Mouse (Mus musculus): ENCODE measurements around the gene Klhl42. TPM values are rescaled to one million over a fixed set of nuclear protein-coding genes. Genes with fewer than 3 reads are reported as not detected.

The Klhl42 gene
- polyA plus RNA-seq, 1 experiment: 2.2 TPM

GRCm38 (mm10) chr6:147075808-147076387 is 15.3 kb upstream of the Klhl42 start:
- Histone ChIP-seq H3K79me2 (ENCODE audit: control insufficient read depth, insufficient read depth) (no peaks in the 10 kb centered on the region), H3K27me3 (ENCODE audit: control insufficient read depth, insufficient read depth, insufficient read length) (no peaks in the 10 kb centered on the region), H3K4me3 (no peak overlapping the region), H3ac (ENCODE audit: control insufficient read depth, insufficient read length) (no peak overlapping the region), H3K4me2 (ENCODE audit: low read depth) (no peak overlapping the region), H3K36me3 (ENCODE audit: control insufficient read depth, insufficient read depth) (peaks cover 4% of the 10 kb centered on the region)
- TF ChIP-seq POLR2AphosphoS2 (IDR thresholded peaks at IDR 0.05; ENCODE audit: insufficient read length, low read depth) (no peak), MYOG (IDR thresholded peaks at IDR 0.05; ENCODE audit: control insufficient read depth in 1 of 3, insufficient read depth in 1 of 3, insufficient read length in 2 of 3, low read depth in 2 of 3) (no peak), USF1 (IDR thresholded peaks at IDR 0.05; ENCODE audit: low read depth) (no peak), CEBPB (IDR thresholded peaks at IDR 0.05; ENCODE audit: insufficient read depth, poor library complexity, severe bottlenecking) (no peak), SRF (IDR thresholded peaks at IDR 0.05; ENCODE audit: control insufficient read depth, insufficient read length, low read depth) (no peak), MYOD1 (IDR thresholded peaks at IDR 0.05; ENCODE audit: control insufficient read depth in 1 of 3, insufficient read length in 2 of 3, low read depth in 2 of 3) (no peak), POLR2A (IDR thresholded peaks at IDR 0.05; ENCODE audit: insufficient read length, low read depth) (no peak), TCF3 (IDR thresholded peaks at IDR 0.05; ENCODE audit: insufficient read length, low read depth) (no peak), REST (IDR thresholded peaks at IDR 0.05; ENCODE audit: insufficient read depth, insufficient read length) (no peak), E2F4 (IDR thresholded peaks at IDR 0.05; ENCODE audit: insufficient read depth) (no peak), MAX (IDR thresholded peaks at IDR 0.05; ENCODE audit: low read depth) (no peak), TCF12 (IDR thresholded peaks at IDR 0.05; ENCODE audit: insufficient read depth, poor library complexity, severe bottlenecking) (no peak)

DNA sequence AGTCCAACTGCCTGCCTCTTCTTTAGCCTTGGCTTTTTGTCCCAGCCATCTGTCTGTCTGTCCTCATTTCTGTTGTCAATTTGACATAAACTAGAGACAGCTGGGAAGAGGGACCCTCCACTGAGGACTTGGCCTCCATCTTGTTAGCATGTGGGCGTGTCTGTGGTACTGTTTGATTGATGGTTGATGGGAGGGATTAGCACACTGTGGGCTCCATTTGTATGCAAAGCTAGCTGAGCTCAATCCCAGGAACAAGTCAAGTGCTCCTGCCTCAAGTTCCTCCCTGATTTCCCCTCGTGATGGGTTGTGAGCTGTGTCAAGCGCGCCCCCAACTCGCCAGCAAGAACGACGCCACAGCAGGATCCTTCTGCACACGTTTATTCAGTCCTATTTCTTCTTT is 14.3 kb upstream of the Klhl42 start:
- no peaks in the 10 kb centered on the region for H3K79me2 ChIP-seq (ENCODE audit: control insufficient read depth, insufficient read depth)
- H3K4me2 ChIP-seq (ENCODE audit: low read depth): no peak overlapping the region
- no peak overlapping the region for H3ac ChIP-seq (ENCODE audit: control insufficient read depth, insufficient read length)
- H3K36me3 ChIP-seq (ENCODE audit: control insufficient read depth, insufficient read depth): no peaks in the 10 kb centered on the region
- no peak for TF ChIP-seq SRF (IDR thresholded peaks at IDR 0.05; ENCODE audit: control insufficient read depth, insufficient read length, low read depth)
- no peak for TF ChIP-seq MAX (IDR thresholded peaks at IDR 0.05; ENCODE audit: low read depth)
- no peak for TF ChIP-seq CEBPB (IDR thresholded peaks at IDR 0.05; ENCODE audit: insufficient read depth, poor library complexity, severe bottlenecking)
- no peak for TF ChIP-seq POLR2A (IDR thresholded peaks at IDR 0.05; ENCODE audit: insufficient read length, low read depth)
- TF ChIP-seq TCF3 (IDR thresholded peaks at IDR 0.05; ENCODE audit: insufficient read length, low read depth): no peak
- no peak for TF ChIP-seq MYOG (IDR thresholded peaks at IDR 0.05; ENCODE audit: control insufficient read depth in 1 of 3, insufficient read depth in 1 of 3, insufficient read length in 2 of 3, low read depth in 2 of 3)
- TF ChIP-seq POLR2AphosphoS2 (IDR thresholded peaks at IDR 0.05; ENCODE audit: insufficient read length, low read depth): no peak
- no peak for TF ChIP-seq MYOD1 (IDR thresholded peaks at IDR 0.05; ENCODE audit: control insufficient read depth in 1 of 3, insufficient read length in 2 of 3, low read depth in 2 of 3)
- TF ChIP-seq USF1 (IDR thresholded peaks at IDR 0.05; ENCODE audit: low read depth): no peak
- TF ChIP-seq TCF12 (IDR thresholded peaks at IDR 0.05; ENCODE audit: insufficient read depth, poor library complexity, severe bottlenecking): no peak
- no peak for TF ChIP-seq REST (IDR thresholded peaks at IDR 0.05; ENCODE audit: insufficient read depth, insufficient read length)
- no peak for TF ChIP-seq E2F4 (IDR thresholded peaks at IDR 0.05; ENCODE audit: insufficient read depth)
- no peaks in the 10 kb centered on the region for H3K27me3 ChIP-seq (ENCODE audit: control insufficient read depth, insufficient read depth, insufficient read length)
- no peak overlapping the region for H3K4me3 ChIP-seq

DNA sequence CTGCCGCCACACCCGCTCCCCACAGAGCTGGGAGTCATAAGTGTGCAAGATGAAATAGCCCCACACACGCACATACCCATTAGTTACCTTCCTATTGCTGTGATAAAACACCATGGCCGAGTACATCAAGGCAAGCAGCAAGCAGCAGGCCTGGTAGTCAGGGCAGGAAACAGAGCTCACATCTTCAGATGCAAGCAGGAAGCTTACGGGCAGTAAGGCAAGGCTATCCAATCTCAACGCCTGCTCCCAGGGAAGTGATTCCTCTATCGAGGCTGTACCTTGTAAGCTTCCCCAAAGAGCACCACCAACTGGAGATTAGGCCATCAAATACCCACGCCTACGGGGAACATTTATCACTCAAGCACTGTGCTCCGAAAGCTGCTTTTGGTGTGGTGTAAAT is 11.3 kb upstream of the Klhl42 start:
- Histone ChIP-seq H3K79me2 (ENCODE audit: control insufficient read depth, insufficient read depth) (no peaks in the 10 kb centered on the region), H3K4me2 (ENCODE audit: low read depth) (no peak overlapping the region), H3ac (ENCODE audit: control insufficient read depth, insufficient read length) (no peak overlapping the region), H3K27me3 (ENCODE audit: control insufficient read depth, insufficient read depth, insufficient read length) (no peaks in the 10 kb centered on the region), H3K36me3 (ENCODE audit: control insufficient read depth, insufficient read depth) (no peaks in the 10 kb centered on the region), H3K4me3 (no peak overlapping the region)
- no peak for TF ChIP-seq SRF (IDR thresholded peaks at IDR 0.05; ENCODE audit: control insufficient read depth, insufficient read length, low read depth)
- TF ChIP-seq REST (IDR thresholded peaks at IDR 0.05; ENCODE audit: insufficient read depth, insufficient read length): no peak
- no peak for TF ChIP-seq E2F4 (IDR thresholded peaks at IDR 0.05; ENCODE audit: insufficient read depth)
- no peak for TF ChIP-seq TCF3 (IDR thresholded peaks at IDR 0.05; ENCODE audit: insufficient read length, low read depth)

- no peak overlapping the region for H3K4me2 ChIP-seq (ENCODE audit: low read depth)
- no peak overlapping the region for H3K4me3 ChIP-seq
- no peaks in the 10 kb centered on the region for H3K27me3 ChIP-seq (ENCODE audit: control insufficient read depth, insufficient read depth, insufficient read length)
- no peak for TF ChIP-seq TCF12 (IDR thresholded peaks at IDR 0.05; ENCODE audit: insufficient read depth, poor library complexity, severe bottlenecking)
- TF ChIP-seq TCF3 (IDR thresholded peaks at IDR 0.05; ENCODE audit: insufficient read length, low read depth): no peak
- no peak for TF ChIP-seq MAX (IDR thresholded peaks at IDR 0.05; ENCODE audit: low read depth)
- TF ChIP-seq USF1 (IDR thresholded peaks at IDR 0.05; ENCODE audit: low read depth): no peak
- TF ChIP-seq POLR2A (IDR thresholded peaks at IDR 0.05; ENCODE audit: insufficient read length, low read depth): no peak
- no peak for TF ChIP-seq E2F4 (IDR thresholded peaks at IDR 0.05; ENCODE audit: insufficient read depth)
- no peak for TF ChIP-seq MYOD1 (IDR thresholded peaks at IDR 0.05; ENCODE audit: control insufficient read depth in 1 of 3, insufficient read length in 2 of 3, low read depth in 2 of 3)
- no peak for TF ChIP-seq REST (IDR thresholded peaks at IDR 0.05; ENCODE audit: insufficient read depth, insufficient read length)
- no peak for TF ChIP-seq CEBPB (IDR thresholded peaks at IDR 0.05; ENCODE audit: insufficient read depth, poor library complexity, severe bottlenecking)
- no peak for TF ChIP-seq POLR2AphosphoS2 (IDR thresholded peaks at IDR 0.05; ENCODE audit: insufficient read length, low read depth)
- no peak for TF ChIP-seq SRF (IDR thresholded peaks at IDR 0.05; ENCODE audit: control insufficient read depth, insufficient read length, low read depth)
- TF ChIP-seq MYOG (IDR thresholded peaks at IDR 0.05; ENCODE audit: control insufficient read depth in 1 of 3, insufficient read depth in 1 of 3, insufficient read length in 2 of 3, low read depth in 2 of 3): no peak
- H3K79me2 ChIP-seq (ENCODE audit: control insufficient read depth, insufficient read depth): no peaks in the 10 kb centered on the region
- no peaks in the 10 kb centered on the region for H3K36me3 ChIP-seq (ENCODE audit: control insufficient read depth, insufficient read depth)
- H3ac ChIP-seq (ENCODE audit: control insufficient read depth, insufficient read length): no peak overlapping the region
These were observed 5.7 kb upstream of the Klhl42 start for GRCm38 (mm10) chr6:147085398-147086040.
